Mouse (Mus musculus) Muller cell, postnatal 12 days (primary cell): ENCODE data around the gene Med4.
"Not testable (repeated sequence)": the region's sequence is repeated elsewhere in the genome, so short reads cannot be mapped to it uniquely, and the experiment has no call there.

Experiments
- DNase-seq: peaks from one replicate; pipeline ENCODE4 v3.0.0-alpha.2; 2015; ENCODE audit errors: inconsistent ontology term

Gene Med4

DNA sequence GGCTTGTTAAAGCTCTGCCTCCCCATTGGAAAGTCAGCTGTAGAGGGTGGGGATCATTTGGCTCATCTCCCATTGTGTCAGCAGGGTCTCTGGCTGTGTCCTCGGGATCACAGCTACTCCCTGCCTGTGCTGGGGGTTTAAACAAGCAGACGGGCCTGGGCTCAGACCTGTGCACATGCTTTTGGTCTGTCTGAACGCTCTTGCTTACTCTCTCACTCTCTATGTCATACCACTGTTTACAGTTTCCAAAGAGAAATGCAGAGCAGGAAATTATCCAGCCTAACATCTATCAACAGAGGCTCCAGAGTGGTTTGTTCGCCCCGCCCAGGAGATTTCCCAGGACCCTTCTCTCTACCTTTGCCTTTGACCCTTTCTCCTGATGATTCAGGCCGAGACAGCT is 8.1 kb upstream of the Med4 start:
- no peak for DNase-seq

GRCm38 (mm10) chr14:73502591-73503184 is 7.1 kb upstream of the Med4 start:
- DNase-seq = peak; percentile 82

- no peak for DNase-seq
Measured at GRCm38 (mm10) chr14:73503237-73503933, 6.4 kb upstream of the Med4 start.

GRCm38 (mm10) chr14:73506283-73506682 is 3.5 kb upstream of the Med4 start:
- no peak for DNase-seq

- no peak for DNase-seq
Measured at GRCm38 (mm10) chr14:73507200-73507599, 2.6 kb upstream of the Med4 start.

DNA sequence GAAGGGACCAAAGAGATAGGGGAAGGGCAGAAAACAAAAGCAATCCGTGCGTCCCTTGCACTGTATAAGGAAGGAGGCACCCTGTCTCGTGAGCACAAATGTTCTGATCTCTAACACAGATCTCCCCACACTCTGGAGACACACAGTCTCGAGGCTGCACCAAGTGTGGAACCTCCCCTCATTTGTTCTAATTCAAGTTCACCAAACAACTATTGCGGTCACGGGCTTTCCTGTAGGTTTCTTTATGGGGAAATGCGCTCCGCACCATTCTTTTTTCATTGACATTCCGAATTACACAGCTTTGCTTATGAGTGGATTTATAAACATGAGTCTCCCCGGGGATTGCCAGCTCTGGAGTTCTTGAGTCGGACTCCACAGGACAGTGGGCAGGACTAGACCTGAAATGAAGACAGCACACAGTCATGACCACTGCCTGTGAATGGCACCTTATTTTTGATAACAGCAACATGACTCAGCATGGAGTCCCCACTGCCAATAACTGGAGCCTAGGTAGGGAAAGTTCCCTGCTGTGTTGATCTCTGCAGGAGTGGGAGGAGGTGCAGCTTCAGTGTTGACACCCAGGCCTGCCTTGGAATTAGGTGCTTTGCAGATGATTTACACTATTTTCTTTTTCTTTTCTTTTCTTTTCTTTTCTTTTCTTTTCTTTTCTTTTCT is 2.0 kb upstream of the Med4 start:
- DNase-seq = no peak

DNA sequence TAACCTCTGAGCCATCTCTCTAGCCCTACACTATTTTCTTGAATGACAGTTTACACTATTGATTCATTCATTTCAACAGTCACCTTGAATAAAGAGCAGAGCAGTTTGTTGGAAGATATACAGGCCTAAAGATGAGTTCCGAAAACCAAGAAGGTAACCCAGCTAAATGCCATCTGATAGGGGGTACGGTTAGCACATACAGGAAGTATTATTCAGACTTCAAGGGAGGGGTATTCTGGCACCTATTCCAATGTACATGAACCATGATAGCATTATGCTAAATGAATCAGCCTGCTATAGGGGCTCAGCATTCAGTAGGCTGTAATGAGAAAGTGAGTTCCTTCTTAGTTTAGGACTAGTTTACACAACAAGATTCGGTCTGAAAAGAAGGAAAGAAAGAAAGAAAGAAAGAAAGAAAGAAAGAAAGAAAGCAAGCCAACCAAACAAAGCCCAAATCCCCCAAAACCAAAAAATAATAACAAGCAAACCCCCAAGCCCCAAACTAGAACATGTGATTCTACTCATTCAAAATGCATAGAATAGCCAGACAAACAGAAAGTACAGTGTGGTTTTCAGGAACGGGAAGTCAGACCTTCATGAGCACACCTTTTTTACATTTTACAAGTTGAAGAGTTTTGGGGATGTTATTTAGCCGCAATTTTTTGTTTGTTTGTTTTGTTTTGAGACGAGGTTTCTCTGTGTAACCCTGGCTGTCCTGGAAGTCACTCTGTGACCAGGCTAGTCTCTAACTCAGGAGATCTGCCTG is 1.0 kb upstream of the Med4 start:
- DNase-seq = no peak

- DNase-seq = no peak
Measured at GRCm38 (mm10) chr14:73524136-73524535, 14.3 kb downstream of the Med4 start.

- DNase-seq = peak; percentile 96
Measured at GRCm38 (mm10) chr14:73524766-73525448, 15.1 kb downstream of the Med4 start, which contains the start of gene Sucla2. Gene Sucla2, plus strand, starts transcription at chr14:73525319.

- not testable (repeated sequence) for DNase-seq
Measured at GRCm38 (mm10) chr14:73528661-73529060, 18.8 kb downstream of the Med4 start.

DNA sequence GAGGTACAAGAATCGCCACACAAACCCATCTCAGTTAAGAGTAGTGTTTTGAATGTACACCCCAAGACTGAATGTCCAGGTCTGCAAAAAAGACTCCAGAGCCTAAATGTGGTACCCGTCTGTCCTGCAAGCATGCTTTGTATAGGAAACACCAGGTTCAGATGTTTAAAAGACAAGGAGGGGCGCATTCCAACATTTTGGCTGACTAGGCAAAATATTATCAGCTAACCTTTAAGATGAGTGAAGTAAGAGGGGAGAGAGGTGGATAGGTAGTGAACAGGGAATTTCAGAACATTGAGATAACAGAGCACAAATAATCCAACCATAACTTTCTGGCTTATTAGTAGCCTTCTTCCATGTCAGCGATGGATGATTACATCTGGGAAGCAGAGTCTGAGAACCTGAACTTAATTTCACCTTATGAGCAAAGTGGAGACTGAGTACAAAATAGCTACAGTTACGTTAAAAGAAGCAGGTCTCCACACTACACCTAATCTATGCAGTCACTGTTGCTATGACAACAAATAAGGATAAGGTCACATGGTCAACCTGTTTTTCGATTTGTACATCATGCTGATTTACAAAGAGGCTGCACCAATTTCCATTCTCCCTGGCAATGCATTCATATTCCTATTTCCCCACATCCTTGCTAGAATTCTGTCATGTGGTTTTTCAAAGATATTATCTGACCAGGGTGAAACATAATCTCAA is 24.1 kb downstream of the Med4 start:
- no peak for DNase-seq

DNA sequence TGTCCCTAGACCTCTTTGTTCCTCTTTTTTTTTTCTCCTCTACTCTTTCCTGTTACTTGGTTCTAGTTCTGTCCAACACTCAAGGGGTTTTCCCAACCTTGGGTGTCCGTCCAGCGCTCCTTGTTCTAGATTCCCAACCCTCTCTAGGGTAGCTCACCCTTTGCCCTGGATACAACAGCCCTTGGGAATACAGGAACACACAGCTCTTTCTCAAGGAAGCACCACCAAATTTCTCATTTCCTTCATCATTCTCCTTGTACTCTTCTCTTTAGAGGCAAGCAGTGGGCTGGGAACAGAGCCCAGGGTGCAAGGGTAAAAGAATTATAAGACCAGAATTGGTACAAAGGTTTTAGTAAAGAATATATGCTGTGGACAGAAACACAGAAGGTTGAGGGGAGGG is 25.8 kb downstream of the Med4 start:
- no peak for DNase-seq

DNA sequence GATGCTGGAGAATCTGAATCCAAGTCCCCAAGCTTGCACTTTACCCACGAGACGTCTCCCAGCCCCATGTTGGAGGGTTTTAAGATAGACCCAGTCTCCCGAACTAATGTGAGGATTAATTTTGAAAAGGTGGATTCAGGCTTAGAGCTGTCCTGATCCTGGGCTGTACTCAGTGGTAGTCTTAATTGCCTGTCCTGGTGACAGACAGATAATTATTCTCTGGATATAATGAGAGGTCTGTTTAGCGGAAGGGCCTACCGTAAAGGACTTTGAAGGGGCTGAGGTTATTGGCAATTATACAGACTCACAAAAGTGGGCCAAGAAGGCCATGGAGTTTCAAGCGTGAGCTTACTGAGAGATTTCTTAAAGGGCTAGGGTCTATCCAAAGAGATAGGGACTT is 34.0 kb downstream of the Med4 start:
- DNase-seq = no peak

- no peak for DNase-seq
Measured at GRCm38 (mm10) chr14:73547034-73547433, 37.2 kb downstream of the Med4 start.

GRCm38 (mm10) chr14:73548051-73548450 is 38.2 kb downstream of the Med4 start, which contains the start of gene Nudt15:
Gene Nudt15, minus strand, starts transcription at chr14:73548242.
- DNase-seq = no peak

DNA sequence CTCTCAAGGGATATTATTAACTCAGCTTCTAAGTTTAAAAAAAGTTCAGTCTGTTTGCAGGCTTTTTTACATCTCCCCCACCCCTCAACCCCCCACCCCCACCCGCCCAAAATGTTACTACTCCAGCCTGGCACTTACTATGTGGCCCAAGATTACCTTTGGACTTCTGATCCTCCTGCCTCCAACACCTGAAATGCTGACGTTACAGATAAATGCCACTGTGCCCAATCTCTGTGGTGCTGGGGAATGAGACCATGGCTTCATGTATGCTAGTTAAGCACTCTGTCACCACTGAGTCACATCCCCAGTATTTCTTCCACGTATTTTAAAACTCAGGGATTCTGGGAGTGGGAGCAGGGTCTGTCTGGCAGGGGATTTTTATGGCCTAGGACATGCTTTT is 40.5 kb downstream of the Med4 start:
- DNase-seq = no peak

DNA sequence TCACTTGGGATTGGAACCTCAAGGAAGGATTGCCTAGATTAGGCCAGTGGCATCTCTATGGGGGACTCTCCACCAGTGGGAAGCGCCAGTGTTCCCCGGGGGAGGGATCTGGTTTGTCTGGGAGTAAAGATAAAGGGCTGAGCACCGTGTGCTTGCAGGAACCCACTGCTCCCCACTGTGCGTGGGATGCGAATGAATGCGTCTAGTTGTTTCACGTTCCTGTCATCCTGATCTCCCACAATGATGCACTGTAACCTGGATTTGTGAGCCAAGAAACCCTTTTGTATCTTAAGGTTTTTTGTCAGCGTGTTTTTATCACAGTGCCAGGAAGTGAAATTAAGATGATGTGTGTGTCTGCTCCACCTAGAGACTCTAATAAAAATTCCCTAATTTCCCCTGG is 40.9 kb downstream of the Med4 start:
- DNase-seq = peak; percentile 57

DNA sequence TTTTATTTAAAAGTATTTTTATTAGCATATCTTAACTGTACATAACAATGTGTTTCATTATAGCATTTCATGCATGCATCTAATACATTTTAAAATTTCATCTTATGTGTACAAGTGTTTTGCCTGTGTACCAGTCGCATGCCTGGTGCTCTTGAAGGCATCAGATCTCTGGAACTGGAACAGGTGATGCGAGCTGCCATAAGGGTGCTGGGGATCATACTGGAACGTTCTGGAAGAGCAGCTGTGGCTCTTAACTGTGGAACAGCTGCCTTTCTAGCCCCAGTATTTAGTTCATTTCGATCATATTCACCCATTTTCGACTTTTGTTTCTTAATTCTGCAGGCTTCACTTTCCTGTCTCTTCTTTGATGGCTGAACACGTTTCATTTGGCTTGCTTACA is 41.3 kb downstream of the Med4 start:
- no peak for DNase-seq

DNA sequence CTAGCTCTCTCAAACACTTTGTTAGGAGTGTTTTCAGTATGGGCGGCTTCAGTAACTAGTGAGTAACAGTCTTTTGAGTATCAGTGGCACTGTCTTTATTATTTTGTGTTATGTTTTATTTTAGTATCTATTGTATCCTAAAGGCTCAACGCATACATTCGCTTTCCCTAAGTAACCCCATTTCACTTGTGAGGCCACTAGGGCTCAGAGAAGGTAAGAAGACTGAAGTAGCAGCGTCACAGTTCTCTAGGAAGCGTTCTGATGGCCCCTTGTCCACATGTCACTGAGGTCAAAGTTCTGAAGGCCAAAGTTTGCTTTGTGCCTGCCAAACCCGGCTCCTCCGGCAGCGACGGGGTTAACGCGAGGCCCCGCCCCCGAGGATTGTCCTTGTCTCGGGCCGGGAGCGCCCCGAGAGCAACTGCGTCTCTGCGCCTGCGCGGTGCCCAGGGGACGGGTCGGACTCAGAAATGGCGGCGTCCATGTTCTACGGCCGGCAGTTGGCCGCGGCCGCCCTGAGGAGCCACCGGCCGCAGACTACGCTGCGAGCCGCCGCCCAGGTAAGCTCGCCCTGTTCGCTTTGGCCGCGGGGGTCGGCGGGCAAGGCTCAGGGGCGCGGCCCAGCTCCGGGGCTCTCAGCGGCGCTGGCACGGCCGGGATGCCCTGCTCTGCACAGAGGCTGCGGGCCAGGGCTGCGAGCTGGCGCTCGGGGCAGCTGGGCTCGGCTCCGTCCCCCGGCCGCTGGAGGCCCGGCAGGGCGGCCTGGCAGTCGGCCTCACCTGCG is 42.7 kb downstream of the Med4 start:
- peak; percentile 95 for DNase-seq

- no peak for DNase-seq
Measured at GRCm38 (mm10) chr14:73553122-73553696, 43.4 kb downstream of the Med4 start.
